Mouse (Mus musculus): ENCODE measurements around the gene Ift43.

The Ift43 gene

DNA sequence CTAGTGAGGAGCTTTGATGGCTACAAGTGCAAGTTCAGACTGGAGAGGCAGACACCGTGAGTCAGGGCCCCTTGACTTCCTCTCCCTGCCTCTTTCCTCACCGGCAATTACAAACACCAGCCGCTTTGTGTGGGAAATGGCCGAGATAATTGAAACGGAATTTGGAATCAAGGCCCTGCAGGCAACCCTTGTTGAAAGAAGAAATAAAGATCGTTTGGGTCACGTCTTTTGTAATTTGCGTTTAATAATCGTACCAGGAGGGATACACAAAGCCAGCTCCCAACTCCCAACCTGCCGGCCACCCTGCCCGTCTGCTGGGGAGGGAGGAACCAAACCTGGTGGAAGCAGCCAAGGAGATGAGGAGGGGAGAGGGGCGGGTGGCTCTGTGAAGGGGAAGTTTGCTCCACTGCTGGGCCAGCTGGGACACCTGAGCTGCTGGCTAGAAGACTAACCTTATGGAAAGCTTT, 93.2 kb downstream of the Ift43 start:
- DNase-seq, result no peak

GRCm38 (mm10) chr12:86176675-86177339, 94.5 kb downstream of the Ift43 start:
- no peak for DNase-seq

DNA sequence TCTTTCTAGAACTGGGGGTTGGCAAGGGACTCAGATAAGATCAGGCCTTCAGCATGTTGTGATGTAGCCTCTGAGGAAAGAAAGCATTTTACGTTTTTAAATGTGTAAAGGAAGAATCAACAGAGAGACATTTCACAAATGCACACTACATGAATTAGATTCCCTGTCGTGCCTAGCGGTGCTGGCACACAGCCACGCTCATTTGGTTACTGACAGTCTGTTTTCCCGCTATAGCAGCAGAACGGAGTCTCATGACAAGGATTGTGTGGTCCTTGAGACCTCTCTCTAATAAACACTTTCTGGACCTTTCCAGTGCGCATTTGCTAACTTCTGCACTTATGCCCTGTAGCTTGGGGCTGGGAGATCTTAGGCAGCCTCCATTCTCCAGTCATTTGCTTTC, 96.9 kb downstream of the Ift43 start:
- peak in 1 of 2 experiments; percentile 41 for DNase-seq

GRCm38 (mm10) chr12:86181320-86181751, 99.0 kb downstream of the Ift43 start:
- DNase-seq, result no peak

GRCm38 (mm10) chr12:86181879-86182278, 99.5 kb downstream of the Ift43 start:
- DNase-seq, result no peak

GRCm38 (mm10) chr12:86182414-86182813, 100.1 kb downstream of the Ift43 start:
- no peak for DNase-seq

DNA sequence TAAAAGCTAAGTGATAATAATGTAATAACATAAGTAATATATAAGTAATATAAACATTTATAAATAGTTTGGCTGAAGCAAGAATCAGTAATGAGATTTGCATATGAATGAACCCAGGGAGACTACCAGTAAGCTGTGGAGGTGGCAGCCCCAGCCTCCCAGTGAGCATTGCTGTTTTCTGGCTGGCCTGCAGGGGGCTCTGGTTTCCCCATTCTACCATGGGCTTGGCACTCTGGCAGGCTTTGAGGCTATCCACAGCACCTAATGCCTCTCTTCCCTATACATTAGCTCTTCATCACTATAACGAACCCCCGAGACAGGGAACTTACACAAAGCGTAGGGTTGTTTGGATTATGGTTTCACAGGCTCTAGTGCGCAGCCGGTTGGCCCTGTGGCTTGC, 105.8 kb downstream of the Ift43 start:
- DNase-seq, result peak; percentile 23 to 25

DNA sequence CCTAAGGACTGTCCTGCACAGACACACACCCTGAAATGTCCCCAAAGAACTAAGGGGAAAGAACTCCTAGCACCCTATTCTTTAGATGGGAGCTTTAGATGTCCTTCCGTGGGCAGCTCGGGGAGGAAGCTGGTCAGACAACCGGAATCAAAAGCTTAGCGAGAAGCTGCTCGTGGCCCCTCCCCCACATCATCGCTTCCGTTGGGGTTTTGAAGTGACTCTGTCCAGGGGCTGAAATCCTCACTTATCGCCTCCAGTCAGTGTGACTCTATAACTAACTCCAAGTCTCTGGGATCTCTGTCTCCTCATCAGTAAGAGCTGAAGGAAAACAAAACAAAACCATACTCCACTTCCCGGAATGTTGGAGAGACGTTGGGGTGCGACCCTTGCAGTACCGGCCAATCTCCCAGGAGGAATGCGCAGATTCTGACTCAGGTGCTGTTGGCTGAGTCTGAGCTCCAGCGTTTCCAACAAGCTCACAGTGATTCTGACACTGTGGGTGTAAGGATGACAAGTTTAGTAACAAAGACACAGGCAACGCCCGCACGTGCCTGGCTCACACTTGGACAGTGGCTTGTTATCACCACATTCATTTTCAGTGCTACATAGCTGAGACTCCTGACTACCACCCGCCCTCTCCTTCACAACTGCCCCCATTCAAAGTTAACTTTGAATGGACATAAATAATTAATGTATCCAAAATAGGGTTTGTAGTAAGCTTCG, 107.4 kb downstream of the Ift43 start:
- DNase-seq, result no peak

DNA sequence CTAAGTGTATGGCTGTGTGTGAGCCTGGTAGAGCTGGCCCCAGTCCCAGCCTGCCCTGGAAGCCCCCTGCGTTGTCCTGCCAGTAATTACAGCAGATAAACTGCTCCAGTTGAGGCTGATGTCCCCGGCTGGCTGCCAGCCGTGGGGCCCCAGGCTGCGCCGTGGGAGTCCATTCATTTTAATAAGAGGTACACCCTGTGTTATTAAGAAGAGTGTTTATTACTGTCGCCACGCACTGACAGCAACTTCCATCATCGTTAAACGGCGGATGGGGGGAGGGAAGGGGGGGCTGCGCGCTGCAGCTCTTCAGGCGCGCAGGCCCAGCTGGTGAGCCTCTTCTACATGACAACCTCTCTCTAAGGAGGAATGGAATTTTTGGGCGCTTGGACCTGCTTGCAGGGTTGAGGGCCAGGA, 109.7 kb downstream of the Ift43 start:
- no peak for DNase-seq

DNA sequence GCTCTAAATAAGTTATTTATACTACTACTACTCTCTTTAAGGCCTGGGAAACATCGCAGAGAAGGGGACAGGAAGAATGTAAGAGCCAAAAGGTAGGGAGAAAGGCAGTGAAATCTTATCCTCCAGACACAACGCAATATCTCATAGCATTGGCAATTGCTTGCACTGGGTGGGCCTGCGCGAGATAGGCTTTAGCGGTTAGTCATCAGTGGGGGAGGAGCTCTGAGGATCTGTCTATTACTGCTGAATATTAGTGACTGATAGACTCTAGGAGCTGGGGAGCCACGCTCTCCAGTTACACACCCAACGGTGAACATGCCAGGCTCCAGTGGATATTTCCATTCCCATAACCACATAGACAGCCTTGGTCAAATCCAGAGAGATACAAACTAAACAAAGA, 114.6 kb downstream of the Ift43 start:
- DNase-seq, result no peak

GRCm38 (mm10) chr12:86203443-86204057, 121.2 kb downstream of the Ift43 start:
- no peak for DNase-seq

DNA sequence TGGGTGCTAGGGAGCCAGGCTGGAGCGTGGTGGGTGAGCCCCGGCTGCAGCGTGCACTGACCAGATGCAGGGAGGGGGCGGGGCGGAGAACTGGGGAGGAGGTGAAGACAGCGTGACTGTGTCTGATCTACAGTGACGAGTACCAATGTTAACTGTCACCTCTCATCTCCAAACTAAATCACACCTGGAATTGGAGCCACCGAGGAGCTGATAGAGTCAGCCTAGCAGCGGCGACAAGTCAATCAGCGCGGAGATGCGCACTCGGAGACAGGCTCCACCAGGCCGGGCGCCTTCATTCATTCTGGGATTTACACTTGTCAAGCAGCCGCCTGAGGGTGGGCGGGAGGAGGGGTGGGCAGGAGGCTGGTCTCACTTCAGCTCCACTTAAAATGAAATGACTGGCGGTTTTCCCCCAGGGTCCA, 128.8 kb downstream of the Ift43 start:
- DNase-seq, result no peak
